Comparison of ENCODE assay signal across 8 mouse cellular contexts in genomic region chr13:73718225-73718624, GRCm38 (mm10). TPM values are rescaled to one million over a fixed set of nuclear protein-coding genes. Genes with fewer than 3 reads are reported as not detected.
DNase-seq lines count a peak whose midpoint lies in the region; ATAC-seq lines count a peak whose summit lies in the region.

No protein-coding gene starts in this region.

- no peaks in the 10 kb centered on the region for H3K36me3 ChIP-seq in forebrain, embryonic 15.5 days

- no peaks in the 10 kb centered on the region for H3K27me3 ChIP-seq in forebrain, embryonic 15.5 days

- H3K4me2 ChIP-seq in forebrain, embryonic 15.5 days (replicated peaks): no peak overlapping the region

- ATAC-seq in cerebellum, adult (ENCODE audit: insufficient number of reproducible peaks, low FRiP score, low TSS enrichment): peak; percentile 64
- ATAC-seq in forebrain, embryonic 15.5 days (replicated peaks): peak; percentile 87
- peak; percentile 82 for ATAC-seq in megakaryocyte, adult 5-6 weeks (ENCODE audit: poor library complexity, severe bottlenecking)

- 0% methylated on average over 2 of the region's 2 CpGs for WGBS in forebrain, embryonic 15.5 days

- H3K4me3 ChIP-seq in forebrain, embryonic 15.5 days: no peak overlapping the region

- no peak overlapping the region for H3K9ac ChIP-seq in forebrain, embryonic 15.5 days (replicated peaks)

- DNase-seq in NIH3T3 (ENCODE audit: low read depth): peak; percentile 91
- DNase-seq in hindlimb bud, embryonic 11.5 days (ENCODE audit: extremely low spot score, low read depth, low spot score): peak; percentile 98
- DNase-seq in layer of hippocampus, postnatal 36 days: peak; percentile 64 to 73
- peak; percentile 84 to 90 for DNase-seq in right cerebral cortex, postnatal 10 days (ENCODE audit: low spot score in 2 of 2)
- DNase-seq in urinary bladder, postnatal 25 days (ENCODE audit: low spot score): peak; percentile 81

- no peaks in the 10 kb centered on the region for H3K9me3 ChIP-seq in forebrain, embryonic 15.5 days

- no peaks in the 10 kb centered on the region for H3K4me1 ChIP-seq in forebrain, embryonic 15.5 days

- no peak overlapping the region for H3K27ac ChIP-seq in forebrain, embryonic 15.5 days (replicated peaks)

RNA-seq across cellular contexts. Expression of gene Slc6a19, which starts 13.6 kb away (rescaled TPM):
- polyA plus RNA-seq in forebrain, embryonic 15.5 days (2015; fragmentation: Nextera tagmentation; extraction: Ambion mirVana): 0.06 TPM in 1 of 2 replicates, not detected in the other
- total RNA-seq in layer of hippocampus, postnatal 36 days (2021): not detected
- 0.34 TPM in 1 of 2 replicates, not detected in the other for total RNA-seq in megakaryocyte, adult 5-6 weeks (2015)
- total RNA-seq in megakaryocyte, adult 5-6 weeks (2017): 0.04 TPM in 1 of 2 replicates, not detected in the other

RNA-seq across cellular contexts. Expression of gene Slc12a7, which starts 14.7 kb away (rescaled TPM):
- 16.3 and 18.4 TPM in 2 replicates for polyA plus RNA-seq in forebrain, embryonic 15.5 days (2015; fragmentation: Nextera tagmentation; extraction: Ambion mirVana)
- 1 to 10 TPM; 4.4 to 5.3 TPM for total RNA-seq in layer of hippocampus, postnatal 36 days (2021)
- 3.6 and 8.3 TPM in 2 replicates for total RNA-seq in megakaryocyte, adult 5-6 weeks (2015)
- total RNA-seq in megakaryocyte, adult 5-6 weeks (2017): 2.6 and 4.3 TPM in 2 replicates

RNA-seq across cellular contexts. Expression of gene Slc6a18, which starts 40.4 kb away (rescaled TPM):
- polyA plus RNA-seq in forebrain, embryonic 15.5 days (2015; fragmentation: Nextera tagmentation; extraction: Ambion mirVana): not detected in 2 replicates
- total RNA-seq in layer of hippocampus, postnatal 36 days (2021): not detected
- not detected in 2 replicates for total RNA-seq in megakaryocyte, adult 5-6 weeks (2015)
- total RNA-seq in megakaryocyte, adult 5-6 weeks (2017): not detected in 2 replicates
